Mouse (Mus musculus) testis, postnatal 10 days (tissue): ENCODE data around the gene 1700012B07Rik.

Experiments
- DNase-seq: peaks from one replicate; pipeline ENCODE4 v3.0.0; 2021; ENCODE audit warnings: low spot score

1700012B07Rik gene

GRCm38 (mm10) chr11:109846343-109846742 is 18.5 kb upstream of the 1700012B07Rik start:
- no peak for DNase-seq

GRCm38 (mm10) chr11:109845601-109846000 is 17.8 kb upstream of the 1700012B07Rik start:
- DNase-seq = no peak

GRCm38 (mm10) chr11:109844466-109844865 is 16.6 kb upstream of the 1700012B07Rik start:
- DNase-seq = no peak

GRCm38 (mm10) chr11:109830368-109830767 is 2.5 kb upstream of the 1700012B07Rik start:
- DNase-seq = no peak

GRCm38 (mm10) chr11:109822280-109822679 is 5.6 kb downstream of the 1700012B07Rik start:
- DNase-seq = no peak

GRCm38 (mm10) chr11:109817405-109817804 is 10.4 kb downstream of the 1700012B07Rik start:
- DNase-seq = no peak

- DNase-seq = no peak
These were observed 10.9 kb downstream of the 1700012B07Rik start for GRCm38 (mm10) chr11:109816911-109817310.

GRCm38 (mm10) chr11:109811721-109812120 is 16.1 kb downstream of the 1700012B07Rik start:
- peak; percentile 50 for DNase-seq

- DNase-seq = no peak
These were observed 18.5 kb downstream of the 1700012B07Rik start for GRCm38 (mm10) chr11:109809175-109809855.

- DNase-seq = no peak
These were observed 26.3 kb downstream of the 1700012B07Rik start for GRCm38 (mm10) chr11:109801515-109801914.

GRCm38 (mm10) chr11:109797531-109797930 is 30.3 kb downstream of the 1700012B07Rik start:
- DNase-seq = no peak

- no peak for DNase-seq
These were observed 32.3 kb downstream of the 1700012B07Rik start for GRCm38 (mm10) chr11:109795536-109795935.

GRCm38 (mm10) chr11:109793578-109793977 is 34.3 kb downstream of the 1700012B07Rik start:
- no peak for DNase-seq

- DNase-seq = no peak
These were observed 35.3 kb downstream of the 1700012B07Rik start for GRCm38 (mm10) chr11:109792401-109792997.

GRCm38 (mm10) chr11:109791965-109792364 is 35.9 kb downstream of the 1700012B07Rik start:
- no peak for DNase-seq

GRCm38 (mm10) chr11:109790221-109790620 is 37.6 kb downstream of the 1700012B07Rik start:
- DNase-seq = no peak

GRCm38 (mm10) chr11:109785392-109785791 is 42.5 kb downstream of the 1700012B07Rik start:
- no peak for DNase-seq

- no peak for DNase-seq
These were observed 56.5 kb downstream of the 1700012B07Rik start for GRCm38 (mm10) chr11:109771381-109771780.

- no peak for DNase-seq
These were observed 57.7 kb downstream of the 1700012B07Rik start for GRCm38 (mm10) chr11:109770185-109770584.

GRCm38 (mm10) chr11:109769091-109769490 is 58.8 kb downstream of the 1700012B07Rik start:
- DNase-seq = no peak

- DNase-seq = no peak
These were observed 67.8 kb downstream of the 1700012B07Rik start for GRCm38 (mm10) chr11:109760063-109760462.

- no peak for DNase-seq
These were observed 69.1 kb downstream of the 1700012B07Rik start for GRCm38 (mm10) chr11:109758616-109759215.

GRCm38 (mm10) chr11:109754105-109754602 is 73.7 kb downstream of the 1700012B07Rik start:
- DNase-seq = no peak
